Mouse (Mus musculus) hindbrain, postnatal 0 days (tissue): ENCODE measurements at regions not wholly inside any gene's neighbourhood (a gene's known extent, or its start where the extent isn't known, plus 50 kb on each side); places are given as distances from the start of the nearest gene placed in this dataset.

Source experiments
- ATAC-seq: fragments of 200-750 bp; cut with Nextera tagmentation; 2 replicates; pipeline ENCODE4 v1.8.0; 2017; ENCODE audit warnings: mild to moderate bottlenecking, moderate TSS enrichment, moderate library complexity
- DNase-seq: peaks from one replicate; pipeline ENCODE4 v3.0.0-alpha.2; 2015; ENCODE audit warnings: low spot score
- H3K27ac ChIP-seq: fragments of 300-500 bp; sonication (generic); 2 replicates; pipeline ENCODE4 v1.5.1; 2014; ENCODE audit warnings: mild to moderate bottlenecking
- H3K27me3 ChIP-seq: fragments of 300-500 bp; sonication (generic); 2 replicates; pipeline ENCODE4 v1.6.1; 2014; ENCODE audit warnings: low read length, mixed read lengths; ENCODE audit not compliant: insufficient read depth
- H3K36me3 ChIP-seq: fragments of 300-500 bp; sonication (generic); 2 replicates; pipeline ENCODE4 v1.6.1; 2014; ENCODE audit warnings: low read length, mixed read lengths; ENCODE audit not compliant: insufficient read depth
- H3K4me1 ChIP-seq: fragments of 300-500 bp; sonication (generic); 2 replicates; pipeline ENCODE4 v1.6.1; 2014; ENCODE audit warnings: antibody characterized with exemption, low read length, mixed read lengths; ENCODE audit not compliant: insufficient read depth
- H3K4me2 ChIP-seq: fragments of 300-500 bp; sonication (generic); 2 replicates; pipeline ENCODE4 v1.6.1; 2014; ENCODE audit warnings: low read depth, mild to moderate bottlenecking, low read length, moderate library complexity, mixed read lengths
- H3K4me3 ChIP-seq: fragments of 300-500 bp; sonication (generic); 2 replicates; pipeline ENCODE4 v1.5.1; 2014; ENCODE audit warnings: low read length
- H3K9ac ChIP-seq: fragments of 300-500 bp; sonication (generic); replicated peaks from 2 replicates; pipeline ENCODE4 v1.6.1; 2014; ENCODE audit warnings: mild to moderate bottlenecking, low read length, moderate library complexity, mixed read lengths
- H3K9me3 ChIP-seq: fragments of 300-500 bp; sonication (generic); 2 replicates; pipeline ENCODE4 v1.6.1; 2016; ENCODE audit warnings: low read length, mixed read lengths
- CTCF ChIP-seq: IDR thresholded peaks from 2 replicates; pipeline ENCODE4 v1.5.1; 2016; ENCODE audit warnings: antibody characterized with exemption, control low read depth, low read depth
- WGBS: fragments of 180-500 bp; shearing (Covaris S2); extraction: QIAGEN DNeasy Blood & Tissue Kit; methylation state at CpG from one replicate; pipeline ENCODE4 v1.1.7; 2014; 5-methylcytosine and 5-hydroxymethylcytosine counted together

DNA sequence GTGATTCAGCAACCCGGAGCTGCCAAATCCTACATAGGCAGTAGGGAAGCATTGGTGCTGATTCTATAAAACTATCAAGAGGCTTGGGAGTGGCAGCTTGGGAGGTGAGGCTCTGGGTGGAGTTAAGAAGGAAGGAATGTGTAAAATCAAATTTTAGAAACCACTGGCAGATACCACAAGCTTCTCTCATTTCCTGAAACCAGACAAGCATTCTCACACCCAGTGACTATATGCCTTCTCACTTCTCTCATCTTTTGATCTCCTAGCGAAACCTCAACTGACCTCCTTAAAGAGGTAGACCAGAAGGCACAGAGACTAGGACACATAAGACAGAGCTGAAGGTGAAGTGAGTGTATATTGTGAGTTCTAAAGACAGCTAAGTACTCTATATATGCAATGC lies 113.4 kb upstream of the Ppp3ca start:
- no peaks in the 10 kb centered on the region for H3K9me3 ChIP-seq
- H3K4me3 ChIP-seq: no peak overlapping the region
- no peak for TF ChIP-seq CTCF
- no peak for ATAC-seq
- no peak overlapping the region for H3K9ac ChIP-seq
- DNase-seq: no peak
- H3K36me3 ChIP-seq: no peaks in the 10 kb centered on the region
- no peaks in the 10 kb centered on the region for H3K4me1 ChIP-seq
- H3K27me3 ChIP-seq: no peaks in the 10 kb centered on the region
- no peak overlapping the region for H3K27ac ChIP-seq
- WGBS: 96% methylated on average over 2 of the region's 2 CpGs
- no peak overlapping the region for H3K4me2 ChIP-seq

DNA sequence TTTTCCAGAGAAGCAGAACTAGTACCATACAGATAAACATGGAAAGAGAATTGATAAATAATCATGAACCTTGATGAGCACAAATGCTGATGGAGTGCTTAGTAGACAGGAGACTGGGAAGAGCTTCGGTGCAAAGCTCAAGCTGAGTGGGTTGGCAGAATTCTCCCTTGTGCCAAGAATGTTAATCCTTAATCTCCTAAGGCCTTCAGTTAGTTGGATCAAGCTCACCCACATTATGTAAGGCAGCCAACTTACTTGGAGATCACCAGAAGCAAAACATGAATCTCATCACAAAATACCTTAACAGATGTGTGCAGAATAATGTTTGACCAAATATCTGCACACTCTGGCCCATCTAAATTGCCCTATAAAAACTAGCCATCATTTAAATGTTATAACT lies 120.5 kb upstream of the Ppp3ca start:
- WGBS: 62% methylated on average over 1 of the region's 1 CpGs
- no peak for TF ChIP-seq CTCF
- H3K4me2 ChIP-seq: no peak overlapping the region
- H3K9me3 ChIP-seq: no peaks in the 10 kb centered on the region
- ATAC-seq (no peak), DNase-seq (no peak)
- H3K4me1 ChIP-seq: no peaks in the 10 kb centered on the region
- no peaks in the 10 kb centered on the region for H3K36me3 ChIP-seq
- H3K4me3 ChIP-seq: no peak overlapping the region
- H3K27ac ChIP-seq: no peak overlapping the region
- H3K27me3 ChIP-seq: no peaks in the 10 kb centered on the region
- H3K9ac ChIP-seq: no peak overlapping the region

DNA sequence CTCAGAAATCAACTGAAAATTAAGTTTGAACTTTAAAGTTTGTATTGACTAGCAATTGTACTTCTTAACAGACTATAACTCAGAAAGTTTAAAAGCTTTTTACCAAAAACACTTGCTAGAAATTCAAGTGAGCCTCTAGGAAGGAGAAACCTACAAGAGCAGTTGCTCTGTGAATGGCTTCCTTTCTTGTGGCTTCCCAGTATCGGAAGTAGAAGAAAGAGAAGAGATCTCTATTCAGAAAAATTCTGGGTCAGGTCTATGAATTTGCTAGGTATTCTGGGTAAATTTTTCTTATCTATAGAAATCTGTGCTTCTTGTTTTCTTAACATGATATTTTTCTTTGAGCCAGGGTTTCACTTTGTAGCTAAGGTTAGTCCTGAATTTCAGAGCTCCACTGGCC lies 138.3 kb upstream of the Ppp3ca start:
- Histone ChIP-seq H3K27me3 (no peaks in the 10 kb centered on the region), H3K4me3 (no peak overlapping the region), H3K9me3 (no peaks in the 10 kb centered on the region), H3K4me2 (no peak overlapping the region), H3K27ac (no peak overlapping the region), H3K36me3 (no peaks in the 10 kb centered on the region), H3K4me1 (no peaks in the 10 kb centered on the region), H3K9ac (no peak overlapping the region)
- TF ChIP-seq CTCF: no peak
- 93% methylated on average over 1 of the region's 1 CpGs for WGBS
- DNase-seq (no peak), ATAC-seq (no peak)

DNA sequence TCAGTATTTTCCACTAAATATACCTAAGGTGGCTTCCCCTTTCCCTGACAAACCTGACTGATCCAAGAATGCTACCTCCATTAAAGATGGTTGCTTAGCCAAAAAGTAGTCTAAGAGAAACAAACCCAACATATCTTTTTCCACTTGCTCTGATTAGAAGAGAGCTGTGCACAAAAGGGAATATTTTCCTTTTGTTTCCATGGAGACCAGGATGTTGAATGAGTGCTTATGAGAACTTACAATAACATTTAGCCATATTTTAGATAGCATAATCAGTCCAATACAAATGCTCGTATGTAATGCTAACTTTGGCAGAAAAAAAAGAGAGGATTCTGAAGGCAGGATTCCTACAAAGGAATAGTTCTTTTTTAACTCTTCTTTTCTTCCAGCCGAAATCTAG lies 161.3 kb upstream of the Ppp3ca start:
- DNase-seq: peak; percentile 5
- Histone ChIP-seq H3K27ac (no peak overlapping the region), H3K36me3 (no peaks in the 10 kb centered on the region), H3K9ac (no peak overlapping the region), H3K9me3 (no peaks in the 10 kb centered on the region), H3K4me1 (no peaks in the 10 kb centered on the region), H3K4me2 (no peak overlapping the region), H3K27me3 (no peaks in the 10 kb centered on the region), H3K4me3 (no peak overlapping the region)
- no peak for TF ChIP-seq CTCF
- no peak for ATAC-seq
- 75% methylated on average over 2 of the region's 2 CpGs for WGBS

DNA sequence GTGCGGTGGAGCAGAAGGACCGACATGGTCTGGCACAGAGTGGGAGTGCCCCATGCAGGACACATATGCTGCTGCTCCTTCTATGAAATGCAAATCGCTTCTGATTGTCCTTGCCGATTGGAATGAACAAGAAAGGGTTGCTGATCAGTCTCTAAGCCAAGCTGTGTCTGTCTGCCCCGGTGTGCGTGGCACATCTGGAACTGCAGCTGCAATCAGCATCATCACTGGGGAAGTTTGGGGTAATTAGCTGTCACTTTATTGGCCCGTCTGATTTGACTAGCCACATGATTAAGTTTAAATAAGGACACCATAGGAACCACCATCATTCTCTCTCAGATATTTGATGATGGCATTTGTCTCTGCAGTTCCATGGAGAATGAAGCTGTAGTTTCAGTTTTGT lies 162.9 kb upstream of the Ppp3ca start:
- no peak for ATAC-seq
- Histone ChIP-seq H3K9ac (no peak overlapping the region), H3K4me2 (no peak overlapping the region), H3K27ac (no peak overlapping the region), H3K27me3 (no peaks in the 10 kb centered on the region), H3K4me3 (no peak overlapping the region), H3K36me3 (no peaks in the 10 kb centered on the region), H3K4me1 (no peaks in the 10 kb centered on the region), H3K9me3 (no peaks in the 10 kb centered on the region)
- peak; percentile 1 for DNase-seq
- no peak for TF ChIP-seq CTCF
- 61% methylated on average over 7 of the region's 7 CpGs for WGBS

DNA sequence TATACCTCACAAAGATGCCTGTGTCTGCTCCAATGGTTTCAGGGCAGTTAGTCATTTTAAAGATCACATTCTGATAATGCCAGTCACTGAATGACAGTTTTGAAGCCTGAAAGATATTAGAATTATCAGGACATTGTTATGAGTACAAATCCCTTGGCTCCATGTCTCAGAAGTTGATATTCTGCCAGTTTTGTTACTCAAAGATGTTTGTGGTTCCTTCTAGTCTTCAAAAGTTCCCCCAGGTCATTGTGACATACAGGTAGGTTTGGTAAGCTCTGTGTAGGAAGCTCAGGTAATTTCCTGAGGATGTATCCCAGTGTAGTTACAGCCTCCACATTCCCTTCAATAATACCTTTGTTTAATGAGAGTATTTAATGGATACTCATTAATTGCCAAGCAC lies 169.0 kb upstream of the Bank1 start:
- no peaks in the 10 kb centered on the region for H3K9me3 ChIP-seq

DNA sequence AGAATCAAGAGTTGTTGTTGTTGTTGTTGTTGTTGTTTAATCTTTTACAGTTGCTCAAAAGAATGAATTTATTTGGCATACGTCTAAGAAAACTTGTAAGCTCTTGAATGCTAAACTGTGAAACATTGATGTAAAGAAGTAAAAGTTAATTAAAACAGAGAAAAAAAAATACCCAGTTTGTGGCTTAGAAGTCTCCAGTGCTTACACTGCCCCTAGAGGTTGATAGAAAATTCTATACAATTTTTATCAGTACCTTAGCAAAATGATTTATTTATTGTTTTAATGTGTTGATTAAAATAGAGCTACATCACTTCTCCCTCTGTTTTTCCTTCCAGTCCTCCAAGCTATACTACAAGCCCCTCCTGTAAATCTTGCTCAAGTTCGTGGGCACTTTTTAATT lies 165.8 kb upstream of the Bank1 start:
- DNase-seq (no peak), ATAC-seq (no peak)
- Histone ChIP-seq H3K9me3 (no peaks in the 10 kb centered on the region), H3K4me3 (no peak overlapping the region), H3K9ac (no peak overlapping the region), H3K27ac (no peak overlapping the region), H3K4me1 (no peaks in the 10 kb centered on the region), H3K27me3 (no peaks in the 10 kb centered on the region), H3K4me2 (no peak overlapping the region), H3K36me3 (no peaks in the 10 kb centered on the region)
- no peak for TF ChIP-seq CTCF
- WGBS: 85% methylated on average over 2 of the region's 2 CpGs

More for the DNA sequence above, 169.0 kb upstream of the Bank1 start:
- no peak for TF ChIP-seq CTCF
- Histone ChIP-seq H3K27me3 (no peaks in the 10 kb centered on the region), H3K9ac (no peak overlapping the region), H3K27ac (no peak overlapping the region), H3K36me3 (no peaks in the 10 kb centered on the region), H3K4me1 (no peaks in the 10 kb centered on the region), H3K4me2 (no peak overlapping the region), H3K4me3 (no peak overlapping the region)
- no peak for ATAC-seq
- no peak for DNase-seq
